Mouse (Mus musculus) megakaryocyte, embryonic 14.5 days (primary cell): ENCODE measurements around the gene Qdpr.

ENCODE experiments used
- FLI1 ChIP-seq: IDR thresholded peaks from 2 replicates; pipeline ENCODE4 v1.6.1; 2012; ENCODE audit warnings: low read length, inconsistent platforms, mixed read lengths
- GATA1 ChIP-seq: IDR thresholded peaks from 3 replicates; pipeline ENCODE4 v1.6.1; 2012; ENCODE audit warnings: mixed read lengths, low read length, inconsistent platforms, borderline replicate concordance

DNA sequence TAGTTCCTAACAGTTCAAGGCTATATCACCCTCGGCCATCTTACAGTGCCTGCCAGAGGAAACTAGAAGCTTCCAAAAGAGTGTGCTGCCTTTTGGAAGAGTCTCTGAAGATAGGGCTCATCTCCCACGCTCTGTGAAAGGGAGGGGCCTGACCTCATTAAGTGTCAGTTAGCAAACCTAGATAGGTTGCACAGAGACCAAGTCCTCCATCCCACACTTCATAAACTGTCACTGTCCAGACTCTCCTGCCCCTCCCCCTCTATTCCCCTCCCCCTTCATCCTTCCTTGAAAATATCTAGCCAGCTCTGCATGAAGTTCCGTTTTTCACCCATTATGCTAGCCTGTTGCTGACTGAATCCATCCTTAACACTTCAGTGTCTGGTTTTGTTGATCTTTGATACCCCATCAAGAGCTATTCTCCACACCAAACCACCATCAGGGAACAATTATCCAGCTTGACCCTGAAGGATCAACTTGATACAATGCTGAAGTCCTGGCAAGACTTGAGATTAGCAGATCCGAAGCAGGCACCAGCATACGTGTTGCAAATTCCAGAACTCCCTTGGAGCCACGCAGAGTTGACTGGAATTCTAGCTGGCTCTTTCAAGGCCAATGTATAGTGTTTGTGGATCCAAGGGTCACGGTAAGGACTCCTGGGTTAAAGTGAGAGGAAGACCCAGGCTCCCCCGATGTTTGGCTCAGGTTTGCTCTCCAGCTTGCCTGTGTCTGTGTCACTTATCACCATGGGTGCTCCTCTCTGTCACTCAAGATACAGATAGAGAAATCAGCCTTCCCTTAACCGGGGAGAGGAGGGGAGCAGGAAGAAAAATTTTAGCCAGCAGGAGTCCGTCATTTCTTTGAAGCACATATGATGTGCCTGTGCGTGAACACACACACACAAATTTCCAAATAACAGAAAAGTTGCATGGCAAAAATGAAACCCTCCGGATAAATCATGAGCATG lies 27.9 kb downstream of the Qdpr start:
- no peak for TF ChIP-seq GATA1
- no peak for TF ChIP-seq FLI1
